Mouse (Mus musculus): ENCODE measurements around the gene Id3.

Gene Id3

DNA sequence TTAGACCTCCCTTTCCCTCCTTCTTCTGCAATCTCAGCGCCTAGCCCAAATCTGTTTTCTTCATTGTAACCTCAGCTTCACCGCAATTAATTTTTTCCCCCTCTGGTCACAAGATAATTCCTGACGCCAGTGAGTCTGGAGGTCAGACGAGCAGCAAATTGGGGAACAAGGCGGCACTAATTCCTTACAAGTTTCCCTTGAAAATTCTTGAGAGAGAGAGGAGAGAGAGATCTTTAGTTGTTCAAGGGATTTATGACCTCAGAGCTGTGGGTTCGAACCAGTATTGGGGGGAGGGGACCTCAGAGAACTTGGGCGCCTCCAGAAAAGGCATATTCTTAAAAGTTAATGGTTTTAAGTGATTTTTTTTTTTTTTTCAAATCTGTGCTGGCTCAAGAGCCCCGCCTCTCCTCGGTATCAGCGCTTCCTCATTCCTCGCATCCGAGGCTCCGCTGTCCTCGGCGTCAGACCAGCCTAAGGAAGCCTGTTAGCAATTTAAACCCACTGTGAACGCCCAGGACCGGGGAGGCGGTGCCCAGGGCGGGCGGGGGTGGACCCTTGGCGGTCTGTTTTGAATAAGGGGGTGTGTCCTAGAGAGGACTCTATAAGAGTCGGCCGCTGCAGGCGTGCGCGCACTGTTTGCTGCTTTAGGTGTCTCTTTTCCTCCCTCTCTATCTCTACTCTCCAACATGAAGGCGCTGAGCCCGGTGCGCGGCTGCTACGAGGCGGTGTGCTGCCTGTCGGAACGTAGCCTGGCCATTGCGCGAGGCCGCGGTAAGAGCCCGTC lies at the start of gene Id3:
Id3 (plus strand) TSS at position 305 of the 784 bp plus-strand sequence.
- in situ Hi-C loops (cut with MboI, MseI), result no loop called here

DNA sequence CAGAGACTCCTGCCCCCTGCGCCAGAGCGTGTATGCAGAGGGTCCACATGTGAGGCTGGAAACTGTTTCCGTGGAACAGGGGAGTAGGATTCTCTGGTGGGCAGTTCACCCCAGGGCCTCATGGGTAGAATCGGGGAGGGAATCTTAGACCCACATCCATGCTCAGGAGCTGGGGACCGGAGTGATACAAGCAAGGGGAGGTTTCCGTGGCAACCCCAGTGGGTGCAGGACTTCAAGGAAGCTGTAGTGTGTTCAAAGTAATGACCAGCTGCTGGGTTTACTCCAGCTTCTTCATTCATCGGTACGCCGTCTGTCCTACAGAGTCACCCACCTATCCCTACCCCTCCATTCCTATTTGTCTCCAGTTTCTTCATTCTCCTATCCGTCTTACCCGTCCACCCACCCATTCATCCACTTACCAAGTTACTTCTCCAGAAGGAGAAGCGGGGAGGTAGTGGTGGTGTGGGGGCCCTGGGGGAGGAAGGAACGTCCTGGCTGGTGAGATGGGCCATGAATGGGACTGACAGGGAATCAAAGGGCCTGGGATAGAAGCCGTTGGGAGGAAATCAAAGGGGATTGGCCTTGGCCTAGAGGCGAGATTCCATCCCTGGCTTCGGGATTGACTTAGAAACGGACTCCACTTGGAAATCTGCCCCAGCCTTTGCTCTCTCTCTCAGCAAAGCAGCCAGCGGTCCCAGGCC lies 48.6 kb upstream of the Id3 start:
- in situ Hi-C loops (cut with MboI, MseI), result no loop called here

DNA sequence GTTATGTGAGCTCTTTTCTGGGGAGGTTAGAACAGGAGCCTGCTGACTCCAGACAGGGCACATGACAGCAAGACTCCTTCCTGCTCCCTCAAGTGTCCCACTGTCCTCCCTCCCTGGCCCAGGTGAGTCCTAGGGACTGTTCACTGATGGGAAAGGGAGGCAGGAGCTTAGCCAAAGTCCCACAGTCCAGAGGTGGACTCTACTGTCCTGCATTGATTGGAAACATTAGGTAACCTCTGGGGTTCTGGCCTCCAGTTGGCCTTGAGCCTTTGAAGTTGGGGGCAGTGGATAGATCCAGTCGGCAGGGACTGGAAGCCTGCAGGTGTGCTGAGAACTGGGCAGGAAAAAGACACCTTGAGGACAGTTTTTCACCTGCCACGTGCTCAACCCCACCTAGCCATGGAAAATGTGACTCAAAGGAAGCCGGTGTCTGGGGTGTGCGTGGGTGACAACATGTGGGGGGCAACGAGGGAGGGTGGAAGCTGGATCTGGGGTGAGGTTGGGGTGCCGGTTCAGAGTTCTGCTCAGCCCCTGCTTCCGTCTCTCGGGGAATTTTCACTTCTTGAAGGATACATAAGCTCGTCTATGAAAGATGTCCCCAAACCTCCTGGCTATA lies 47.7 kb upstream of the Id3 start:
- in situ Hi-C loops (cut with MboI, MseI), result no loop called here

DNA sequence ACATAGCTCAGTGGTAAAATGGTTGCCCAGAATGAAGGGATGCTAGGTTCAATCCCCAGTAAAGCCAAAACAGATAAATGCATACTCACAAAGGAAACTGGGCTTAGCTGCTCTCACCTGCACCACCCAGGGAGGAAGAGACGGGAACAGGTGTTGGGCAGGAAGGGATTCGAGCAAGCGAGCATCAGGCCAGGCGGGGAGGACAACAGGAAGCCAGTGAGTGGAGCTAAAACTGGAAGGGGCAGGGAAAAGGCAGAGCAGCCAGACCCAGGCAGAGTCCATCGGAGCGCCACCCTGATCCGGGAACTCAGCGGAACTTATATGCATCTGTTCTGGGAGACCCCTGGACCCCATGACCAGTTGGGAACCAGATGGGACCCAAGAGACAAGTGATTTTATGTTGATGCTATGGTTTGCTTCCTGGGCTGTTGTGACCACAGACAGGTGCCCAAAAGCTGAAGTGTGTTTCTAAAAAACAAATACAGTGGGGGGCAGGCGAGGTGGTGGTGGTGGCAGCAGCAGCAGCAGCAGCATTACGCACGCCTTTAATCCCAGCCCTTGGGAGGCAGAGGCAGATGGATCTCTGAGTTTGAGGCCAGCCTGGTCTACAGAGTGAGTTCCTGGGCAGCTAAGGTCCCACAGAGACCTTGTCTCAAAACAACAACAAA lies 46.7 kb upstream of the Id3 start:
- in situ Hi-C loops (cut with MboI, MseI), result no loop called here

- in situ Hi-C loops (cut with MboI, MseI), result no loop called here
Observed at GRCm38 (mm10) chr4:136098446-136098845, 44.9 kb upstream of the Id3 start.

GRCm38 (mm10) chr4:136100396-136101070 lies 42.8 kb upstream of the Id3 start:
- in situ Hi-C loops (cut with MboI, MseI), result loop anchor here in 1 of 2 experiments (25.0 kb wide), 1 partner anchor 1262 kb away; the partner anchor contains the start of gene Cdc42

DNA sequence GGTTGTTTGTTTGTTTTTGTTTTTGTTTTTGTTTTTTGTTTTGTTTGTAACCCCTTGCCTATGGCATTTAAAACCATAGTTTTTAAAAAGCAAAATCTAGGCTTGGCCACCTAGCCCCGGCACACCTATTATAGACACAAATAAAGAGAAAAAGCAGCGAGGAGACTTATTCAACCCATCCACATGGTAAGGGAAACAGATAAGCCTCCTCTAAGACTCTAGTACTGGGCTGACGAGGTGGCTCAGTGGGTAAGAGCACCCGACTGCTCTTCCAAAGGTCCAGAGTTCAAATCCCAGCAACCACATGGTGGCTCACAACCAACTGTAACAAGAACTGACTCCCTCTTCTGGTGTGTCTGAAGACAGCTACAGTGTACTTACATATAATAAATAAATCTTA lies 41.5 kb upstream of the Id3 start:
- in situ Hi-C loops (cut with MboI, MseI), result loop anchor here in 1 of 2 experiments (25.0 kb wide), 1 partner anchor 1261 kb away; the partner anchor contains the start of gene Cdc42

GRCm38 (mm10) chr4:136104590-136105337 lies 38.5 kb upstream of the Id3 start:
- in situ Hi-C loops (cut with MboI, MseI), result loop anchor here in 1 of 2 experiments (5.0 to 25.0 kb wide), 3 partner anchors 32 to 1258 kb away; partner anchors contain the start of gene Cdc42

DNA sequence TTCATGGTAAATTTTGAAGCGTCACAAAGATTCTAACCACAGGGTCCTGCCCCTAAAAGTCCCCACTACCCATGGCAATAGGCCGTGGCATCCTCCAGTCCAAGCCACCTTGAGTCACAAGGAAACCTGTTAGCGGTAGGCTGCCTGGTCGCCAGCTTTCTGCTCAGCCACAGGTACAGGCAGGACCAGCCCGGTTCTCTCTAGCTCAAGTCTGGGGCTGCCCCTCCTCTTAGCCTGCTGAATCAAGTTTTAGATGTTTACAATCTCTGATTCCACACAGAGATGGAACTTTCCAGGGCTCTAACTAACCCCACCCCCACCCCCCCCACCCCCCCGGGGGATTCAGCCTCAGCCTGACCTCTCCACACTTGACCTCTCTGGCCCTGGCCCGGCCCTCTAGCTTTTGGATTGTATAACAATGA lies 36.4 kb upstream of the Id3 start:
- in situ Hi-C loops (cut with MboI, MseI), result loop anchor here in 1 of 2 experiments (5.0 to 25.0 kb wide), 3 partner anchors 35 to 1255 kb away; partner anchors contain the start of gene Cdc42

GRCm38 (mm10) chr4:136109153-136109552 lies 34.1 kb upstream of the Id3 start:
- in situ Hi-C loops (cut with MboI, MseI), result loop anchor here in 1 of 2 experiments (5.0 to 25.0 kb wide), 3 partner anchors 37 to 1253 kb away; partner anchors contain the start of gene Cdc42

DNA sequence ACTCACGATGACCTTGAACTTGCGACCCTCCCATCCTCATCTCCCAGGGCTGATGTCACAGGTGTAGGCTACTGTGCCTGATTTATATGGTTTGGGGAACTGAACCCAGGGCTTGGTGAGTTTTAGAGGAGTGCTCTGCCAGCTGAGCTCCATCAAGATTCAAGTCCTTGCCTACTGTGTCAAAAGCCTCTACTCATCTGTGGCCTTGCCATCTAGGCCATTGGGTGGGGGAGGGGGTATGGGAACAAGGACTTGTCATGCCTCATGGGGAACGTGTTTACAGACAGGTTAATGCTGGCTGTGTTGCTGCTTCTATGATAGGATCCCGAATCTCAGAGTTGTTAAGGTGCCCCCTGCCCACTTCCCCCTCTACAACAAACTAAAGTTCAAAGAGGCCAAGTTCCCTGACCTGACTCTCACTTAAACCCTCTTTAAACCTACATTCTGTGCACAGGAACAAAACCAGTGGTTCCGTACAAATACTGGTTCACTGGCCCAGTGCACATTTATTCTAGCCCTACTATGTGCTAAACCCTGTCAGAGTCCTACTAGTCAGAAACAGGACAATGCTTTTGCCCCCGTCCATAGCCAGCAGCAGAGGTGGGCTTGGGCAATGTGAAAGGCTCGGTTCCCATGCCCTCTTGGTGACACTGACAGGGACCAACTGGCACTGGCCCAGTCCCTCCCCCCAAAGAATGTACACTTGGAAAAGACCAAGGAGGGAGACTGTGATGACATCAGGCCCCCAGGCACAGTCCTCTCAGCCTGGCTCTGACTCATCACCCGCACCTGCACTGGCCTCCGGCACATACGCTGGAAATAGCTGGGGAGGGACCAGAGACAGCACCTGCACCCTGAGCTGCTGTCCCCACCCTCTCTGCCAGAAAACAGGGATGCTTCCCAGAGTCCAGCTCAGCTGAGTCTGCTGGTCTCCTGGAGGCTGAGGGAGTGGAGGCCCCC lies 33.1 kb upstream of the Id3 start:
- in situ Hi-C loops (cut with MboI, MseI), result loop anchor here in 1 of 2 experiments (5.0 to 25.0 kb wide), 3 partner anchors 37 to 1252 kb away; partner anchors contain the start of gene Cdc42

DNA sequence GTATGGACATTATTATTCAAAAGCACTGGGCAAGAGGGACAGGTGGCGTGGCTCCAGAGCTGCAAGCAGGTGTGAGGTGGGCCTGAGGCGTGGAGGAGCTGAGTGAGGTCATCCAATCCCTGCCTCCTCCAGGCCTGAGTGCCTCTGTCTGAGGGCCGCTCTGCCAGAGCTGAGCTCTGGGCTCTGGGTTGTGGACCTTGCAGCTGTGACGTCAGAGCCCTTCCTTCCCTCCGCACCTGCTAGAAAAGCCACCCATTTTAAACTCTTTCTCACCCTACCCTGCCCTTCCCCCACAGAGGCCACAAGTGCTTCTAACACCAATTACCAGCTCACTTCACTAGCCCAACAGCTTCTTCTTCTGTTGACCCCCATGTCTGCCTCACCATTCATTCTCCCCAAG lies 31.0 kb upstream of the Id3 start:
- in situ Hi-C loops (cut with MboI, MseI), result loop anchor here in 1 of 2 experiments (25.0 kb wide), 1 partner anchor 1250 kb away; the partner anchor contains the start of gene Cdc42

DNA sequence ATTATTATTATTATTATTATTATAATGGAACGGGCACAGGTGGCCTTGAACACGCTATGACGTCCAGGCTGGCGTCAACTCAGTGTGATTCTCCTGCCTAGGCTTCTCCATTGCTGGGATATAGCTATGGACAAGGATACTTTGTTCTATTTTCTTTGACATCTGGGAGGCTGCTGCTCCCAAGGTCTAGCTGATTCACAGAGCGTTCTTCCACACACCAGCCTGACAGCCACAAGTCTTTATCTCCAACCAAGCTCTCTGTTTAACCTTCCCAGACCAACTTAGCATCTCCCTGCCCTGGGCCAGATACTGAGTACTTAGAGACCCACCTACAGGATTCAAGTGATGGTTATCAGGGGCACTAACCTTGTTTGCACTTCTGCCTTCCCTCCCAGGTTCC lies 28.6 kb upstream of the Id3 start:
- in situ Hi-C loops (cut with MboI, MseI), result loop anchor here in 1 of 2 experiments (25.0 kb wide), 1 partner anchor 1248 kb away; the partner anchor contains the start of gene Cdc42

DNA sequence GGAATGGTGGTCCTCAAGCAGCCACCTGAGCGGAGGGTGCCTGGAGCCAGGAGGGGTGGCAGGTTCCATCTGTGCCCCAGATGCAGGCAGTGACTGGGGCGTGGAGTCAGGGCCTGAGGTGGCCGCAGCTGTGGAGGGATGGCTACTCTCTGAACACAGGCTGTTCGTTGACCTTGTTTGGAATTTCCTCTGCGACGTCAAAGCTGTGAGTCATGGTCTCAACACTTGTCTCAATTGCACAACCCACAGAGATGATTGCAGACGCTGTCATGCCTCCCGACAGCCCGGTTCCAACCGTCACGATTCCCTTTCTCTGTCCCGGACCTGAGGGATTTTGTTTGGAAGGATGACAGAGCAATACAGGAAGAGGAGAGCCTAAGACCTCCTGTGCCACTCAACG lies 26.3 kb upstream of the Id3 start:
- in situ Hi-C loops (cut with MboI, MseI), result loop anchor here in 1 of 2 experiments (25.0 kb wide), 1 partner anchor 1245 kb away; the partner anchor contains the start of gene Cdc42

GRCm38 (mm10) chr4:136120041-136120440 lies 23.3 kb upstream of the Id3 start:
- in situ Hi-C loops (cut with MboI, MseI), result loop anchor here in 1 of 2 experiments (25.0 kb wide), 1 partner anchor 1242 kb away; the partner anchor contains the start of gene Cdc42

DNA sequence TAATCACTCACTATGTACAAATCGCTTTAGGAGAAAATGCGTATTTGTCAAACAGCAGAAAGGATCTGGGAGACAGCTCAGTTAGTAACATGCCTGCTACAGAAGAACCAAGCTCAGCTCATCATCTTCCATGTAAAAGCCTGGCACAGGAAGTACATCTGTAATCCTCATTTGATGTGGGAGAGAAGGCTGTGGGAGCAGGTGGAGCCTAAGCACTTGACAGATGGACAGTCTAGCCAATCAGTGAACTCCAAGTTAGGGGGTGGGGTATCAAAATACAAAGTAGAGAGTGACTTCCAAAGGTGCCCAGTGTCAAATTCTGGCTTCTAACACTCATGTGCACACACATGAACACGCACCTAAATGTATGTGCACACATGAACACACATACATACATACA lies 22.1 kb upstream of the Id3 start:
- in situ Hi-C loops (cut with MboI, MseI), result loop anchor here in 1 of 2 experiments (25.0 kb wide), 1 partner anchor 1241 kb away; the partner anchor contains the start of gene Cdc42

GRCm38 (mm10) chr4:136121844-136122468 lies 21.3 kb upstream of the Id3 start:
- in situ Hi-C loops (cut with MboI, MseI), result loop anchor here in 1 of 2 experiments (25.0 kb wide), 1 partner anchor 1240 kb away; the partner anchor contains the start of gene Cdc42

Data from T-helper 17 cell (primary cell).